Mouse (Mus musculus): ENCODE data around the gene Zfp110. TPM values are rescaled to one million over a fixed set of nuclear protein-coding genes. Genes with fewer than 3 reads are reported as not detected.
"Not testable (repeated sequence)": the region's sequence is repeated elsewhere in the genome, so short reads cannot be mapped to it uniquely, and the experiment has no call there.

Zfp110 gene
- polyA plus RNA-seq, 1 experiment from 2014 or later: 28.0 TPM

- H3K4me3 ChIP-seq (replicated peaks; ENCODE audit: low read depth, low read length): no peak overlapping the region
- WGBS: over 99% methylated on average over 8 of the region's 8 CpGs
- DNase-seq (no peak), ATAC-seq (ENCODE audit: low FRiP score, low TSS enrichment) (no peak)
- no peaks in the 10 kb centered on the region for H3K4me1 ChIP-seq (ENCODE audit: control insufficient read depth, insufficient read depth, low read length)
- no peak overlapping the region for H3K9ac ChIP-seq (replicated peaks; ENCODE audit: low read length)
- no peak overlapping the region for H3K4me2 ChIP-seq (ENCODE audit: low read length)
- peaks cover 49% of the 10 kb centered on the region for H3K9me3 ChIP-seq (ENCODE audit: control insufficient read depth, low read length)
- H3K36me3 ChIP-seq (ENCODE audit: control insufficient read depth, insufficient read depth, low read length): peaks cover 34% of the 10 kb centered on the region
- H3K27ac ChIP-seq (replicated peaks; ENCODE audit: low read depth, low read length): no peak overlapping the region
- no peaks in the 10 kb centered on the region for H3K27me3 ChIP-seq (ENCODE audit: control insufficient read depth, insufficient read depth, low read length)
Measured at GRCm38 (mm10) chr7:12815566-12815965, 19.0 kb upstream of the Zfp110 start.

GRCm38 (mm10) chr7:12818521-12819295 lies 15.9 kb upstream of the Zfp110 start, which contains the start of gene Zfp329:
Gene Zfp329 (minus strand): TSS chr7:12818858.
- Histone ChIP-seq H3K4me3 (replicated peaks; ENCODE audit: low read depth, low read length) (peak within 1 kb of the TSS; percentile 74), H3K4me2 (ENCODE audit: low read length) (peak within 1 kb of the TSS; percentile 61), H3K4me1 (ENCODE audit: control insufficient read depth, insufficient read depth, low read length) (no peaks in the 10 kb centered on the region), H3K27me3 (ENCODE audit: control insufficient read depth, insufficient read depth, low read length) (no peaks in the 10 kb centered on the region), H3K9ac (replicated peaks; ENCODE audit: low read length) (peak within 1 kb of the TSS; percentile 89), H3K9me3 (ENCODE audit: control insufficient read depth, low read length) (peaks cover 37% of the 10 kb centered on the region), H3K27ac (replicated peaks; ENCODE audit: low read depth, low read length) (peak within 1 kb of the TSS; percentile 92), H3K36me3 (ENCODE audit: control insufficient read depth, insufficient read depth, low read length) (peaks cover 16% of the 10 kb centered on the region)
- WGBS: under 1% methylated on average over 40 of the region's 40 CpGs
- DNase-seq (peak; percentile 97), ATAC-seq (ENCODE audit: low FRiP score, low TSS enrichment) (peak; percentile 96)

GRCm38 (mm10) chr7:12835193-12835671 lies 671 bp downstream of the Zfp110 start:
- peak; percentile 25 for DNase-seq
- H3K4me1 ChIP-seq (ENCODE audit: control insufficient read depth, insufficient read depth, low read length): no peaks in the 10 kb centered on the region
- H3K9me3 ChIP-seq (ENCODE audit: control insufficient read depth, low read length): peaks cover 44% of the 10 kb centered on the region

GRCm38 (mm10) chr7:12835779-12836178 lies 1.2 kb downstream of the Zfp110 start:
- Histone ChIP-seq H3K9ac (replicated peaks; ENCODE audit: low read length) (no peak overlapping the region), H3K9me3 (ENCODE audit: control insufficient read depth, low read length) (peaks cover 49% of the 10 kb centered on the region), H3K36me3 (ENCODE audit: control insufficient read depth, insufficient read depth, low read length) (peaks cover 36% of the 10 kb centered on the region), H3K27ac (replicated peaks; ENCODE audit: low read depth, low read length) (no peak overlapping the region), H3K4me3 (replicated peaks; ENCODE audit: low read depth, low read length) (peak overlapping the region; percentile 61), H3K4me1 (ENCODE audit: control insufficient read depth, insufficient read depth, low read length) (no peaks in the 10 kb centered on the region), H3K4me2 (ENCODE audit: low read length) (peak overlapping the region; percentile 63; the same call in 1 of the 2 replicates), H3K27me3 (ENCODE audit: control insufficient read depth, insufficient read depth, low read length) (no peaks in the 10 kb centered on the region)
- no peak for DNase-seq
- 96% methylated on average over 4 of the region's 4 CpGs for WGBS
- ATAC-seq (ENCODE audit: low FRiP score, low TSS enrichment): no peak

More at GRCm38 (mm10) chr7:12835193-12835671, 671 bp downstream of the Zfp110 start:
- peak overlapping the region; percentile 56 for H3K27ac ChIP-seq (replicated peaks; ENCODE audit: low read depth, low read length)
- 45% methylated on average over 13 of the region's 13 CpGs for WGBS
- H3K9ac ChIP-seq (replicated peaks; ENCODE audit: low read length): peak overlapping the region; percentile 60
- peak overlapping the region; percentile 61 for H3K4me3 ChIP-seq (replicated peaks; ENCODE audit: low read depth, low read length)
- no peaks in the 10 kb centered on the region for H3K27me3 ChIP-seq (ENCODE audit: control insufficient read depth, insufficient read depth, low read length)
- H3K36me3 ChIP-seq (ENCODE audit: control insufficient read depth, insufficient read depth, low read length): peaks cover 31% of the 10 kb centered on the region
- peak overlapping the region; percentile 63 for H3K4me2 ChIP-seq (ENCODE audit: low read length)
- ATAC-seq (ENCODE audit: low FRiP score, low TSS enrichment): peak; percentile 54; the same call in 1 of the 2 replicates

GRCm38 (mm10) chr7:12874301-12874700 lies 39.7 kb downstream of the Zfp110 start:
- peak; percentile 49 for DNase-seq
- WGBS: 31% methylated on average over 3 of the region's 3 CpGs
- H3K9me3 ChIP-seq (ENCODE audit: control insufficient read depth, low read length): peaks cover 2% of the 10 kb centered on the region; the same call in 1 of the 2 replicates

GRCm38 (mm10) chr7:12880036-12880435 lies 45.5 kb downstream of the Zfp110 start:
- Histone ChIP-seq H3K4me1 (ENCODE audit: control insufficient read depth, insufficient read depth, low read length) (peaks cover 19% of the 10 kb centered on the region), H3K27me3 (ENCODE audit: control insufficient read depth, insufficient read depth, low read length) (no peaks in the 10 kb centered on the region), H3K36me3 (ENCODE audit: control insufficient read depth, insufficient read depth, low read length) (peaks cover 8% of the 10 kb centered on the region), H3K9ac (replicated peaks; ENCODE audit: low read length) (no peak overlapping the region), H3K9me3 (ENCODE audit: control insufficient read depth, low read length) (no peaks in the 10 kb centered on the region), H3K4me3 (replicated peaks; ENCODE audit: low read depth, low read length) (peak overlapping the region; percentile 75), H3K4me2 (ENCODE audit: low read length) (peak overlapping the region; percentile 73), H3K27ac (replicated peaks; ENCODE audit: low read depth, low read length) (no peak overlapping the region)
- DNase-seq (no peak), ATAC-seq (ENCODE audit: low FRiP score, low TSS enrichment) (no peak)

More at GRCm38 (mm10) chr7:12874301-12874700, 39.7 kb downstream of the Zfp110 start:
- no peak overlapping the region for H3K9ac ChIP-seq (replicated peaks; ENCODE audit: low read length)
- no peak overlapping the region for H3K27ac ChIP-seq (replicated peaks; ENCODE audit: low read depth, low read length)
- no peaks in the 10 kb centered on the region for H3K36me3 ChIP-seq (ENCODE audit: control insufficient read depth, insufficient read depth, low read length)
- no peak overlapping the region for H3K4me3 ChIP-seq (replicated peaks; ENCODE audit: low read depth, low read length)
- H3K4me2 ChIP-seq (ENCODE audit: low read length): no peak overlapping the region
- ATAC-seq (ENCODE audit: low FRiP score, low TSS enrichment): no peak
- H3K4me1 ChIP-seq (ENCODE audit: control insufficient read depth, insufficient read depth, low read length): no peaks in the 10 kb centered on the region
- H3K27me3 ChIP-seq (ENCODE audit: control insufficient read depth, insufficient read depth, low read length): no peaks in the 10 kb centered on the region

GRCm38 (mm10) chr7:12880497-12880896 lies 45.9 kb downstream of the Zfp110 start:
- not testable (repeated sequence) for DNase-seq; H3K9me3 ChIP-seq (ENCODE audit: control insufficient read depth, low read length); H3K27me3 ChIP-seq (ENCODE audit: control insufficient read depth, insufficient read depth, low read length)
- Histone ChIP-seq H3K4me1 (ENCODE audit: control insufficient read depth, insufficient read depth, low read length) (peaks cover 19% of the 10 kb centered on the region), H3K9ac (replicated peaks; ENCODE audit: low read length) (peak overlapping the region; percentile 79), H3K36me3 (ENCODE audit: control insufficient read depth, insufficient read depth, low read length) (peaks cover 12% of the 10 kb centered on the region), H3K4me2 (ENCODE audit: low read length) (peak overlapping the region; percentile 73), H3K4me3 (replicated peaks; ENCODE audit: low read depth, low read length) (peak overlapping the region; percentile 75), H3K27ac (replicated peaks; ENCODE audit: low read depth, low read length) (peak overlapping the region; percentile 64; the same call in 1 of the 2 replicates)
- 45% methylated on average over 8 of the region's 8 CpGs for WGBS
- peak; percentile 49 for ATAC-seq (ENCODE audit: low FRiP score, low TSS enrichment)

GRCm38 (mm10) chr7:12880911-12881660 lies 46.5 kb downstream of the Zfp110 start, which contains the start of gene Zfp128:
Gene Zfp128 (plus strand): TSS chr7:12881177.
- H3K4me1 ChIP-seq (ENCODE audit: control insufficient read depth, insufficient read depth, low read length): peaks cover 19% of the 10 kb centered on the region
- 2% methylated on average over 35 of the region's 35 CpGs for WGBS
- peak within 1 kb of the TSS; percentile 75 for H3K4me3 ChIP-seq (replicated peaks; ENCODE audit: low read depth, low read length)
- DNase-seq (peak; percentile 98), ATAC-seq (ENCODE audit: low FRiP score, low TSS enrichment) (peak; percentile 99)
- H3K36me3 ChIP-seq (ENCODE audit: control insufficient read depth, insufficient read depth, low read length): peaks cover 18% of the 10 kb centered on the region
- peak within 1 kb of the TSS; percentile 64 for H3K27ac ChIP-seq (replicated peaks; ENCODE audit: low read depth, low read length)
- no peaks in the 10 kb centered on the region for H3K9me3 ChIP-seq (ENCODE audit: control insufficient read depth, low read length)
- peak within 1 kb of the TSS; percentile 73 for H3K4me2 ChIP-seq (ENCODE audit: low read length)
- H3K9ac ChIP-seq (replicated peaks; ENCODE audit: low read length): peak within 1 kb of the TSS; percentile 79
- no peaks in the 10 kb centered on the region for H3K27me3 ChIP-seq (ENCODE audit: control insufficient read depth, insufficient read depth, low read length)
